Mouse (Mus musculus) left cerebral cortex, postnatal 25 days (tissue): ENCODE data around the gene Ckap2l. TPM values are rescaled to one million over a fixed set of nuclear protein-coding genes. Genes with fewer than 3 reads are reported as not detected.

Experiments
- DNase-seq, 2 experiments: peaks; one replicate each; pipeline ENCODE4 v3.0.0; 2022; ENCODE audit warnings: low spot score in 2 of 2, mixed read lengths in 1 of 2
- intact Hi-C: fragments of 180-260 bp; cut with DNase I; formaldehyde crosslinking; loops from one replicate; pipeline ENCODE4 v1.15.1; 2025
- total RNA-seq, 2 experiments: library from RNA; stranded (reverse); gene quantifications; 2 replicates each; pipeline ENCODE4 v1.2.3; 2021

The Ckap2l gene
- total RNA-seq = under 1 TPM; 0.21 to 0.53 TPM

- intact Hi-C loops = loop anchor here (2.0 kb wide), 1 partner anchor 112 kb away; no protein-coding TSS in a partner anchor
- DNase-seq = peak; percentile 95 to 99
These were observed at the start of gene Ckap2l for GRCm38 (mm10) chr2:129296671-129297588. TSS of gene Ckap2l (minus strand) at chr2:129297212.

GRCm38 (mm10) chr2:129338138-129338621, 41.2 kb upstream of the Ckap2l start:
- DNase-seq = no peak
- intact Hi-C loops = no loop called here

- intact Hi-C loops = no loop called here
- DNase-seq = no peak
These were observed 36.5 kb upstream of the Ckap2l start for GRCm38 (mm10) chr2:129333471-129333870.

- DNase-seq = no peak
- intact Hi-C loops = no loop called here
These were observed 33.5 kb upstream of the Ckap2l start for GRCm38 (mm10) chr2:129330540-129330939.

GRCm38 (mm10) chr2:129330024-129330423, 33.0 kb upstream of the Ckap2l start:
- intact Hi-C loops = no loop called here
- DNase-seq = no peak

- intact Hi-C loops = no loop called here
- DNase-seq = no peak
These were observed 31.2 kb upstream of the Ckap2l start for GRCm38 (mm10) chr2:129328238-129328637.

GRCm38 (mm10) chr2:129324216-129324615, 27.2 kb upstream of the Ckap2l start:
- DNase-seq = no peak
- intact Hi-C loops = loop anchor here (5.0 kb wide), 1 partner anchor 83 kb away; no protein-coding TSS in a partner anchor

GRCm38 (mm10) chr2:129322117-129322635, 25.2 kb upstream of the Ckap2l start:
- peak; percentile 24 to 87 for DNase-seq
- intact Hi-C loops = loop anchor here (5.0 kb wide), 1 partner anchor 85 kb away; no protein-coding TSS in a partner anchor

GRCm38 (mm10) chr2:129320033-129320605, 23.1 kb upstream of the Ckap2l start:
- intact Hi-C loops = loop anchor here (5.0 kb wide), 1 partner anchor 87 kb away; no protein-coding TSS in a partner anchor
- DNase-seq = peak in 1 of 2 experiments; percentile 66

- DNase-seq = no peak
- intact Hi-C loops = no loop called here
These were observed 18.8 kb upstream of the Ckap2l start for GRCm38 (mm10) chr2:129315831-129316230.

GRCm38 (mm10) chr2:129314880-129315279, 17.9 kb upstream of the Ckap2l start:
- no peak for DNase-seq
- intact Hi-C loops = no loop called here

GRCm38 (mm10) chr2:129313934-129314333, 16.9 kb upstream of the Ckap2l start:
- DNase-seq = no peak
- intact Hi-C loops = no loop called here

GRCm38 (mm10) chr2:129309836-129310235, 12.8 kb upstream of the Ckap2l start, which contains the start of gene Il1a:
TSS of gene Il1a (minus strand) at chr2:129309972.
- intact Hi-C loops = no loop called here

GRCm38 (mm10) chr2:129306020-129306419, 9.0 kb upstream of the Ckap2l start:
- intact Hi-C loops = no loop called here
- DNase-seq = no peak

More at GRCm38 (mm10) chr2:129309836-129310235, 12.8 kb upstream of the Ckap2l start, which contains the start of gene Il1a:
- DNase-seq = no peak

- intact Hi-C loops = loop anchor here (2.0 kb wide), 1 partner anchor 111 kb away; no protein-coding TSS in a partner anchor
- DNase-seq = no peak
These were observed 574 bp upstream of the Ckap2l start for GRCm38 (mm10) chr2:129297589-129297982.

- intact Hi-C loops = loop anchor here (2.0 kb wide), 1 partner anchor 113 kb away; no protein-coding TSS in a partner anchor
- no peak for DNase-seq
These were observed 926 bp downstream of the Ckap2l start for GRCm38 (mm10) chr2:129296086-129296485.

- no peak for DNase-seq
- intact Hi-C loops = no loop called here
These were observed 1.9 kb downstream of the Ckap2l start for GRCm38 (mm10) chr2:129295075-129295474.

GRCm38 (mm10) chr2:129273823-129274222, 23.2 kb downstream of the Ckap2l start:
- DNase-seq = no peak
- intact Hi-C loops = no loop called here

GRCm38 (mm10) chr2:129270621-129271020, 26.4 kb downstream of the Ckap2l start:
- intact Hi-C loops = no loop called here
- no peak for DNase-seq

- no peak for DNase-seq
- intact Hi-C loops = no loop called here
These were observed 27.0 kb downstream of the Ckap2l start for GRCm38 (mm10) chr2:129269986-129270385.
